Mouse (Mus musculus) neutrophil, adult 59 days (primary cell): ENCODE data around the gene Tspan33. TPM values are rescaled to one million over a fixed set of nuclear protein-coding genes. Genes with fewer than 3 reads are reported as not detected.

Experiments used
- total RNA-seq, 2 experiments: library from RNA; stranded (reverse); gene quantifications; 1 replicate in 1 of 2; 2 replicates in 1 of 2; pipeline ENCODE4 v1.2.4; 2023

Gene Tspan33
- 10 to 100 TPM in 1 of 2 experiments, 1 to 10 TPM in 1; 5.9 to 20.9 TPM for total RNA-seq

GRCm38 (mm10) chr6:29693953-29694352 is at the start of gene Tspan33:
Gene Tspan33, plus strand, starts transcription at chr6:29694222.

DNA sequence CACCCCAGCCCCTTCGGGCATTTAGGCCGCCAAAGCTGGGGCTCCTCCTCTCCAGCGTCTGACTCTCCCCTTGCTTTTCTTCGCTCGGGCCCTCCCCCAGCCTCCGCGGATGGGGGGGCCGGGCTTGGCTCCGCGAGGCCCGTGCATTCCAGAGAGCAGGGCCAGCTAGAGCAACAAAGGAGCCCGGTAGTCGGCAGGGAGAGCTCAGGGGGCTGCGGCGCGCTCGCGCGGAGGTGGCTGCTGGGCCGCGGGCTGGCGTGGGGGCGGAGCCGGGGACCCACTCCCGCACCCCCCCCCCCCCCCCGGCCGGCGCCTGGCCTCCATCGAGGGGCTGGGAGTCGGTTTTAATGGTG is 41.3 kb downstream of the Tspan33 start, which contains the start of gene Smo:
Smo (plus strand) TSS at position 168 of the 353 bp plus-strand sequence.

Other genes with a start within 250 kb of the Tspan33 start
- gene Atp6v1f, start 226.5 kb upstream of the Tspan33 start, total RNA-seq, result 100 to 1,000 TPM; 147 to 167 TPM
- gene Atp6v1fnb, start 222.8 kb upstream of the Tspan33 start, total RNA-seq, result 1 to 10 TPM; 1.6 to 3.5 TPM
- gene Kcp, start 186.3 kb upstream of the Tspan33 start, total RNA-seq, result not detected
- gene Irf5, start 167.6 kb upstream of the Tspan33 start, total RNA-seq, result 100 to 1,000 TPM in 1 of 2 experiments, 10 to 100 TPM in 1; 85.5 to 146 TPM
- gene Tnpo3, start 84.3 kb upstream of the Tspan33 start, total RNA-seq, result 10 to 100 TPM; 53.4 to 55.8 TPM
- 1 to 10 TPM; 1.3 to 1.9 TPM for gene Smo, start 41.3 kb downstream of the Tspan33 start, total RNA-seq
- 10 to 100 TPM; 31.2 to 36.8 TPM for gene Ahcyl2, start 73.8 kb downstream of the Tspan33 start, total RNA-seq
- gene Strip2, start 222.8 kb downstream of the Tspan33 start, total RNA-seq, result under 1 TPM; 0.47 to 0.51 TPM